Mouse (Mus musculus) bone marrow, adult 2 months (tissue): ENCODE data around the gene Dcbld2.

ENCODE experiments used
- CTCF ChIP-seq: fragments of 200-500 bp; IDR thresholded peaks from 2 replicates; pipeline ENCODE4 v1.5.1; 2011; ENCODE audit warnings: low read length, control low read depth; ENCODE audit not compliant: control insufficient read depth, insufficient read depth
- POLR2A ChIP-seq: fragments of 200-500 bp; IDR thresholded peaks from 2 replicates; pipeline ENCODE4 v1.6.1; 2011; ENCODE audit warnings: low read depth, mild to moderate bottlenecking, control low read depth, low read length, borderline replicate concordance; ENCODE audit not compliant: control insufficient read depth

- no peak for TF ChIP-seq CTCF
- no peak for TF ChIP-seq POLR2A
These were observed 21.9 kb upstream of the Dcbld2 start for GRCm38 (mm10) chr16:58386241-58386757.
